Comparison of ENCODE assay signal across 21 mouse cellular contexts in genomic region chr1:136238495-136238894, GRCm38 (mm10). TPM values are rescaled to one million over a fixed set of nuclear protein-coding genes. Genes with fewer than 3 reads are reported as not detected.
"Had no signal": no experiment of that assay in that cellular context is flagged by ENCODE, and none has a peak within 500 bp of the region (broad histone marks: within the 10 kb centered on the region; RNA-seq: fewer than 3 reads in every experiment).

No protein-coding gene starts in this region.

- H3K27ac ChIP-seq: neural tube, embryonic 12.5 days; neural tube, embryonic 13.5 days; neural tube, embryonic 15.5 days; stomach, embryonic 15.5 days had no signal

- H3K27me3 ChIP-seq: neural tube, embryonic 12.5 days; neural tube, embryonic 15.5 days; stomach, embryonic 15.5 days had no signal

- H3K36me3 ChIP-seq: neural tube, embryonic 12.5 days; neural tube, embryonic 13.5 days; neural tube, embryonic 15.5 days; stomach, embryonic 15.5 days had no signal

- H3K9ac ChIP-seq: neural tube, embryonic 12.5 days; neural tube, embryonic 13.5 days; neural tube, embryonic 15.5 days; stomach, embryonic 15.5 days had no signal

- DNase-seq: retina, postnatal 1 day; right cerebral cortex, adult 18-20 months; right cerebral cortex, postnatal 14 days; right cerebral cortex, postnatal 25 days; right cerebral cortex, postnatal 4 days; spleen, adult 18-20 months; thymus, adult 18-20 months; thymus, adult 2 months; thymus, postnatal 14 days; thymus, postnatal 25 days; thymus, postnatal 36 days; thymus, postnatal 4 days had no signal

- H3K9me3 ChIP-seq: neural tube, embryonic 12.5 days; neural tube, embryonic 13.5 days; neural tube, embryonic 15.5 days; stomach, embryonic 15.5 days had no signal

- H3K4me2 ChIP-seq: neural tube, embryonic 12.5 days; neural tube, embryonic 13.5 days; neural tube, embryonic 15.5 days; stomach, embryonic 15.5 days had no signal

- H3K4me3 ChIP-seq: neural tube, embryonic 12.5 days; neural tube, embryonic 13.5 days; neural tube, embryonic 15.5 days; stomach, embryonic 15.5 days had no signal

RNA-seq across cellular contexts. Expression of gene Inava, which starts 4.4 kb away (rescaled TPM):
- total RNA-seq: neutrophil, adult 5-6 weeks had no signal

RNA-seq across cellular contexts. Expression of gene Gpr25, which starts 22.2 kb away (rescaled TPM):
- total RNA-seq: neutrophil, adult 5-6 weeks had no signal
- polyA plus RNA-seq: neural tube, embryonic 12.5 days; stomach, embryonic 14.5 days; stomach, embryonic 15.5 days; stomach, embryonic 16.5 days had no signal

RNA-seq across cellular contexts. Expression of gene Mroh3, which starts 25.9 kb away (rescaled TPM):
- total RNA-seq: neutrophil, adult 5-6 weeks had no signal
- polyA plus RNA-seq: neural tube, embryonic 12.5 days; neural tube, embryonic 13.5 days; neural tube, embryonic 14.5 days; neural tube, embryonic 15.5 days; spleen, adult 2 months had no signal
